Mouse (Mus musculus) kidney, adult 2 months (tissue): ENCODE data around the gene Yes1. TPM values are rescaled to one million over a fixed set of nuclear protein-coding genes. Genes with fewer than 3 reads are reported as not detected.

Experiments used
- DNase-seq: peaks from one replicate; pipeline ENCODE4 v3.0.0; 2021
- H3K27ac ChIP-seq: fragments of 200-500 bp; 2 replicates; pipeline ENCODE4 v1.5.1; 2012; ENCODE audit warnings: low read depth, low read length, control low read depth, inconsistent platforms; ENCODE audit not compliant: insufficient read depth
- H3K27me3 ChIP-seq: fragments of 200-500 bp; replicated peaks from 2 replicates; pipeline ENCODE4 v1.6.1; 2012; ENCODE audit warnings: mild to moderate bottlenecking, moderate library complexity, low read length, inconsistent platforms; ENCODE audit not compliant: control insufficient read depth, insufficient read depth
- H3K36me3 ChIP-seq: fragments of 200-500 bp; 2 replicates; pipeline ENCODE4 v1.6.1; 2012; ENCODE audit warnings: mild to moderate bottlenecking, moderate library complexity, low read length, inconsistent platforms; ENCODE audit not compliant: control insufficient read depth, insufficient read depth
- H3K4me1 ChIP-seq: fragments of 200-500 bp; 2 replicates; pipeline ENCODE4 v1.6.1; 2011; ENCODE audit warnings: low read length; ENCODE audit not compliant: control insufficient read depth, insufficient read depth
- H3K4me3 ChIP-seq: fragments of 200-500 bp; 2 replicates; pipeline ENCODE4 v1.5.1; 2011; ENCODE audit warnings: mild to moderate bottlenecking, low read depth, low read length, control low read depth; ENCODE audit not compliant: insufficient read depth
- CTCF ChIP-seq: fragments of 200-500 bp; conservative IDR thresholded peaks from 2 replicates; pipeline ENCODE4 v1.5.1; 2011; ENCODE audit warnings: low read depth, mild to moderate bottlenecking, control low read depth, low read length, moderate library complexity, mixed read lengths; ENCODE audit not compliant: insufficient read depth, insufficient read length
- POLR2A ChIP-seq: fragments of 200-500 bp; IDR thresholded peaks from one replicate; pipeline ENCODE4 v1.6.1; 2011; ENCODE audit warnings: low read depth, low read length, control low read depth
- WGBS: fragments of 180-500 bp; shearing (Covaris S2); methylation state at CpG from one replicate; pipeline ENCODE4 v1.1.7; 2018; 5-methylcytosine and 5-hydroxymethylcytosine counted together
- polyA plus RNA-seq: library from polyadenylated mRNA; depleted of rRNA; stranded (reverse); fragments of >200 nt; gene quantifications from 2 replicates; pipeline ENCODE4 v1.2.3, GENCODE M21; 2012

The Yes1 gene
- polyA plus RNA-seq, 1 experiment: 3.1 TPM

DNA sequence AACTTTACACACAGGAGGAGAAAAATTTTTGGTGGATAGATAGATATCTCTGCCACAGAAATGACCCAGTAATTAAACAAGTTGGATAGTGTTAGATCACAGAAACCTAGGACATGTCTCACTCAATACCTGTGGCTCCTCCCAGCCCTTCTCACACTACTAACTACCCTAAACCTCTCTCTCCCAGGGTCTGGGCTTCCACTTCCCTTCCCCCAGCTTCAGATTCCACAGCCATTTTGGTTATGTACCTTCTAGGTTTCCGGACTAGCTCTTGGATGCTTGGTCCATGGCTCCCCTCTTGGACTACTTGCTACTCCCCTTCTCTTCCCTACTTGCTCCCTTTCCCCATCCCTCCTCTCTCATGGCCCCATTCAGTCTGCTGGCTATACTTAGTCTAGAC, 6.9 kb downstream of the Yes1 start:
- no peaks in the 10 kb centered on the region for H3K36me3 ChIP-seq
- no peak overlapping the region for H3K4me3 ChIP-seq
- no peak for DNase-seq
- no peaks in the 10 kb centered on the region for H3K27me3 ChIP-seq
- peaks cover 8% of the 10 kb centered on the region; the same call in 1 of the 2 replicates for H3K4me1 ChIP-seq
- TF ChIP-seq CTCF: no peak
- TF ChIP-seq POLR2A: no peak
- H3K27ac ChIP-seq: no peak overlapping the region
- 100% methylated on average over 1 of the region's 1 CpGs for WGBS

DNA sequence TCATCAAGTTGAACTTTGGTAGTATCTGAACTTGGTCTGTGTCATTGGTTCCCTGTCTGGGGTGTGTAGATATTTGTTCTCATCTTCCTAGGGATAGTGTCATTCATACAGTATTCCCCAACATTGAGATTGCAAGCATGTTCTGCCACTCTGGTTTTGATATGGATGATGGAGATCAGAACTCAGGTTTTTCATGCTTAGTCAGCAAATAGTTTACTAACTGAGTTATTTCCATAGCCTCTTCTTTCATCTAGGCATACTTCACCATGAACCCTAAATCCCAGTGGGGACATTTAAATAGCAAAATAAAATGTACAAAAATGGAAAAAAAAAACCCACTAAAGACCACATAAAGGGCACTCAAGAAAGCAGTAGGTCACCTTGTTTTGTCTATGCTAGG, 12.7 kb downstream of the Yes1 start:
- Histone ChIP-seq H3K36me3 (no peaks in the 10 kb centered on the region), H3K4me1 (peaks cover 3% of the 10 kb centered on the region; the same call in 1 of the 2 replicates), H3K4me3 (no peak overlapping the region), H3K27me3 (no peaks in the 10 kb centered on the region), H3K27ac (no peak overlapping the region)
- no peak for DNase-seq
- no peak for TF ChIP-seq POLR2A
- TF ChIP-seq CTCF: no peak

DNA sequence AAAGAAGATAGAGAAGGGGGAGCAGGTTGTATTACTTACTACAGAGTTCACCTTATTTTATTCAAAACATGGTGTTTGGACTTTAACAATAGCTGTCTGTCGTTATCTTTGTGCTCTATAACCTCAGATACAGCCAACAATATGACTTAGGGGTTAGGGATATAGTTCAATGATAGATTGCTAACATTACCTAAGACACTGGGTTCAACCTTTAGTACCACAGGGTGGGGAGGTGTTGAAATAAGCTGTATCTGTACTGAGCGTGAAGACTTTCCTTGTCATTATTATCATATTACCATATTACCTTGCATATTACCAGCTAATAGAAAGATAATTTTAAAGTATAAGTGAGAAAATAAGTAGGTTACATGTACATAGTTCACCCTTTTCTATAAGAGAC, 13.8 kb downstream of the Yes1 start:
- Histone ChIP-seq H3K4me1 (peaks cover 3% of the 10 kb centered on the region; the same call in 1 of the 2 replicates), H3K36me3 (no peaks in the 10 kb centered on the region), H3K27ac (no peak overlapping the region), H3K27me3 (no peaks in the 10 kb centered on the region), H3K4me3 (no peak overlapping the region)
- TF ChIP-seq CTCF (no peak), POLR2A (no peak)
- DNase-seq: no peak
- 90% methylated on average over 2 of the region's 2 CpGs for WGBS

DNA sequence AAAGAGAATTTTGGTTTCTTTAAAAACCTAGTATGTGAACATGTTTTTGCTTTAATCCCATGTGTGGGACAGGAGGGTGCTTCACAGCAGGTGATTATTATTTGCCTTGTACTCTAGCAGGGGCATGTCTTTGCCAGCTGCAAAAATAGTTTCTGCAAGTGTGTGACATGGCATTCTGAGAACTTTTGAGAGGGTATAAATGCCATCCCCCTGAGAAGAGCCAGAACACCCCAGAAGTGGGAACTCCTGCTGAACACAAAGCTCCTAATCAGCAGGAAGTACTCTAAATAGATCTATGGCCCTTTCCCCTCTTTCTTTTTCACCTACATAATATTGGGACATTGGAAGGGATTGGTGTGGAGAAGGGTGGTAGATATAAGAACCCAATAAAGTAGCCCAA, 22.2 kb downstream of the Yes1 start:
- Histone ChIP-seq H3K27ac (no peak overlapping the region), H3K4me3 (no peak overlapping the region), H3K27me3 (no peaks in the 10 kb centered on the region), H3K4me1 (no peaks in the 10 kb centered on the region), H3K36me3 (no peaks in the 10 kb centered on the region; the same call in 1 of the 2 replicates)
- DNase-seq: no peak
- TF ChIP-seq POLR2A: no peak
- TF ChIP-seq CTCF: no peak

DNA sequence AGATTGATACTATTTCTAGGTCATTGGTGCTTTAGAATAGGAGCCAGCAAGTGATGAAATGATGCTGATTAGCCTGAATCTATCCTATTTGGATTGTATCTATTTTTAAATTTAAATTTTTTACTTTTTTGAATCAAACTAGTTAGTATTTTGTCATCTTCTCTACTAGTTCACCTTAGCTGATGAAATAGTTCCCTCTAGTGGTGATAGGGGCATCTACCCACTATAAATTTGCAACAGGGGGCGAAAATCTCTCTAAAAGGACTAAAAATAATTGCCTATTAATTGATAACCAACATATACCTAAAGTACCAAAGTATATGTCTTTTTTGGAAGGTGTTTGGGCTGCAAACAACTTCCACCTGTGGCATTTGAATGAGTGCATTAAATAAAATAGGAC, 46.4 kb downstream of the Yes1 start:
- Histone ChIP-seq H3K4me1 (no peaks in the 10 kb centered on the region), H3K27me3 (no peaks in the 10 kb centered on the region), H3K27ac (no peak overlapping the region), H3K36me3 (peaks cover 5% of the 10 kb centered on the region), H3K4me3 (no peak overlapping the region)
- 50% methylated on average over 1 of the region's 1 CpGs for WGBS
- TF ChIP-seq POLR2A: no peak
- no peak for TF ChIP-seq CTCF
- DNase-seq: peak; percentile 22

DNA sequence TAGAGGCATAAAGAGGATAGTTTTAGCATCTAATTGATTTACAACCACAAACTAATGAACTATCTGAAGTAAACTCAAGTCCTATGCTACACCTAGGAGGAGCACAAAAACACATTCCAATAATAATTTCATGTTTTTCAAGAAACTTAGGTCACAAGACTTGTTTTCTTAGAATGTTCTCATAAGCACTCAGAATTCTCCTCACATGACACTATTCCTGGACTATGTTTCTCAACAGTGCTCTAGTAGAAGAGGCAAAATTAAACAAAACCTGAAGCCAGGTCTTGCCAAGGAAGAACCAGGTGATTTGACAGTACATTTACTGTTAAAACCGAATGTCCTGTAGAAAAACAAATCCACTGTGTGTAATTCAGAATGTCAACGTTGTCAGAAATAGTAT, 71.5 kb downstream of the Yes1 start:
- Histone ChIP-seq H3K36me3 (peaks cover 3% of the 10 kb centered on the region), H3K4me1 (0 out of 2 replicates have a peak, but pooled peaks cover 3% of the 10 kb centered on the region), H3K27me3 (no peaks in the 10 kb centered on the region), H3K4me3 (no peak overlapping the region), H3K27ac (peak overlapping the region; percentile 50; the same call in 1 of the 2 replicates)
- no peak for TF ChIP-seq POLR2A
- no peak for TF ChIP-seq CTCF
- DNase-seq: peak; percentile 30
- WGBS: 55% methylated on average over 2 of the region's 2 CpGs

DNA sequence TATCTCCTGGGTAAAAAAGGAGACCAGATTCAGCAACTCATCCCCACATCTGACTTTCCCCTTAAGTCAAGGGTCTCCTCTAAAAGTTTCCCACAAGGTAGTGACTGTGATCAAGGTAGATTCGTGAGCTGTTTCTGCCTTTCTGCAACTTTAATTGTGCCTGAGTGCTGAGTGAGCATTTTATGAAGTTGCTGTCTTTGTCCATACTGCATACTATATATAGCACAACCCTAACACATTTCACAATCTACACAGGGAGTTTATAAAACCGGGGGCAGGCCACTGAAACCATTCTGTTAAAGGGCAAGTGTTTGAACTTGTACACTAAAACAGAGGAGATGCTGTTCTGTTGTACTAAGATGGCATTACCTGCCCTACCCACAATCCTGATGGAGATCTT, 82.4 kb downstream of the Yes1 start:
- H3K36me3 ChIP-seq: no peaks in the 10 kb centered on the region
- H3K4me1 ChIP-seq: peaks cover 7% of the 10 kb centered on the region; the same call in 1 of the 2 replicates
- no peak for DNase-seq
- no peak overlapping the region for H3K27ac ChIP-seq
- TF ChIP-seq POLR2A (no peak), CTCF (no peak)
- H3K27me3 ChIP-seq: no peaks in the 10 kb centered on the region
- H3K4me3 ChIP-seq: no peak overlapping the region
- 50% methylated on average over 2 of the region's 2 CpGs for WGBS
